Mouse (Mus musculus) cerebellum, adult 2 months (tissue): ENCODE measurements around the gene Elp4.

Source experiments
- CTCF ChIP-seq: fragments of 200-500 bp; IDR thresholded peaks from 2 replicates; pipeline ENCODE4 v1.5.1; 2011; ENCODE audit warnings: low read depth, mild to moderate bottlenecking, control low read depth, low read length, moderate library complexity, borderline replicate concordance; ENCODE audit not compliant: insufficient read depth
- POLR2A ChIP-seq: fragments of 200-500 bp; IDR thresholded peaks from 2 replicates; pipeline ENCODE4 v1.6.1; 2011; ENCODE audit warnings: low read length, control low read depth, borderline replicate concordance; ENCODE audit not compliant: insufficient read depth

- TF ChIP-seq POLR2A (no peak), CTCF (no peak)
Measured at GRCm38 (mm10) chr2:105749111-105749510, 155.3 kb downstream of the Elp4 start.
